Mouse (Mus musculus) cerebellum, adult 2 months (tissue): Measurements from ENCODE around the gene Bsg. TPM values are rescaled to one million over a fixed set of nuclear protein-coding genes. Genes with fewer than 3 reads are reported as not detected.

Experiments
- DNase-seq, 2 experiments: peaks; one replicate each; pipeline ENCODE4 v3.0.0; 2021
- H3K27ac ChIP-seq: fragments of 200-500 bp; 2 replicates; pipeline ENCODE4 v1.5.1; 2012; ENCODE audit warnings: low read length, control low read depth, inconsistent platforms; ENCODE audit not compliant: insufficient read depth
- H3K27me3 ChIP-seq: fragments of 200-500 bp; 2 replicates; pipeline ENCODE4 v1.6.1; 2012; ENCODE audit warnings: inconsistent platforms, mild to moderate bottlenecking, low read length, moderate library complexity; ENCODE audit not compliant: control insufficient read depth, insufficient read depth
- H3K4me1 ChIP-seq: fragments of 200-500 bp; 2 replicates; pipeline ENCODE4 v1.6.1; 2011; ENCODE audit warnings: low read length; ENCODE audit not compliant: control insufficient read depth, insufficient read depth
- H3K4me3 ChIP-seq: fragments of 200-500 bp; replicated peaks from 2 replicates; pipeline ENCODE3; 2011; ENCODE audit warnings: mild to moderate bottlenecking, low read depth, low read length, control low read depth; ENCODE audit not compliant: insufficient read depth
- CTCF ChIP-seq: fragments of 200-500 bp; IDR thresholded peaks from 2 replicates; pipeline ENCODE4 v1.5.1; 2011; ENCODE audit warnings: low read depth, mild to moderate bottlenecking, control low read depth, low read length, moderate library complexity, borderline replicate concordance; ENCODE audit not compliant: insufficient read depth
- POLR2A ChIP-seq: fragments of 200-500 bp; IDR thresholded peaks from 2 replicates; pipeline ENCODE4 v1.6.1; 2011; ENCODE audit warnings: low read length, control low read depth, borderline replicate concordance; ENCODE audit not compliant: insufficient read depth
- WGBS: fragments of 180-500 bp; shearing (Covaris S2); methylation state at CpG from one replicate; pipeline ENCODE4 v1.1.7; 2018; 5-methylcytosine and 5-hydroxymethylcytosine counted together
- polyA plus RNA-seq: library from polyadenylated mRNA; depleted of rRNA; stranded (reverse); fragments of >200 nt; gene quantifications from 2 replicates; pipeline ENCODE4 v1.2.3, GENCODE M21; 2012

Bsg gene
- polyA plus RNA-seq, 1 experiment = 1,261 TPM

DNA sequence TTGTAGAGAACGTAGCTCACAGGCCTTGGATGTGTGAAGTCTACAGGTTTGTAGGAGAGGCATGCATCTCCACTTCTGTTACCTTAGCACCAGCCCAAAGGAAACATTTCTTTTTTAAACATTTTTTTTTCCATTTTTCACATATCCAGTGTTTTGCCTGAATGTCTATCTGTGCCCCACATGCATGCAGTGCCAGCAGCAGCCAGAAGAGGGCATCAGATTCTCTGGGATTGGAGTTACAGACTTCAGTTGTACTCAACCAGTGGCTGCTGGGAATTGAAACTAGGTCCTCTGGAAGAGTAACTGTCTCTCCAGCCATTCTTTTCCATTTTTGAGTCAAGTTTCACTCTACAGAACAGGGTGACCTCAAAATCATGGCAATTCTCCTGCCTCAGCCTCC, 28.2 kb downstream of the Bsg start:
- 96% methylated on average over 1 of the region's 1 CpGs for WGBS
- H3K27ac ChIP-seq = no peak overlapping the region
- no peaks in the 10 kb centered on the region for H3K27me3 ChIP-seq
- peaks cover 14% of the 10 kb centered on the region for H3K4me1 ChIP-seq
- H3K4me3 ChIP-seq = no peak overlapping the region
- peak in 1 of 2 experiments; percentile 53 for DNase-seq
- TF ChIP-seq POLR2A (no peak), CTCF (peak; percentile 61)

- Histone ChIP-seq H3K27me3 (no peaks in the 10 kb centered on the region), H3K4me3 (no peak overlapping the region), H3K4me1 (peaks cover 7% of the 10 kb centered on the region), H3K27ac (no peak overlapping the region)
- DNase-seq = no peak
- TF ChIP-seq CTCF (no peak), POLR2A (no peak)
- 95% methylated on average over 15 of the region's 15 CpGs for WGBS
These were observed 29.6 kb downstream of the Bsg start for GRCm38 (mm10) chr10:79733847-79734246.

GRCm38 (mm10) chr10:79735361-79735760, 31.1 kb downstream of the Bsg start:
- no peaks in the 10 kb centered on the region for H3K27me3 ChIP-seq
- TF ChIP-seq CTCF (no peak), POLR2A (no peak)
- peaks cover 3% of the 10 kb centered on the region; the same call in 1 of the 2 replicates for H3K4me1 ChIP-seq
- H3K4me3 ChIP-seq = no peak overlapping the region
- peak in 1 of 2 experiments; percentile 43 for DNase-seq
- no peak overlapping the region for H3K27ac ChIP-seq
- 55% methylated on average over 46 of the region's 52 CpGs for WGBS

DNA sequence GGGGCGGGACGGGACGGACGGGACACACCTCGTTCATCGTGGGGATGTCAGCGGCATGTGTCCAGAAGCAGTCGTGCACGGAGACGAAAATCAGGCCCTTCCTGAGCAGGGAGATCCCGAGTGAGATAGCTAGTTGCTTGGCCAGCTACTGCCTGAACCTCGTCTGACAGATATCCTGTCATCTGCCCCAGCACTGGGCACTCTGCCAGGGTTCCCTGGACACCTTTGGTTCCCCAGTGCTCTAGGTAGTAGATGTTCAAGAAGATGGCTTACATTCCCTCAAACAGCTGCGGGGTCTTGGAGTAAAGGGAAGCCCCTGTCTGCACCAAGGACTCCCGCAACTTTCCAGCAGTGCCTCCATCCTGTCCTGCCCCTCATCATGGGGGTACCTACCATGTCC, 32.4 kb downstream of the Bsg start:
- Histone ChIP-seq H3K27me3 (no peaks in the 10 kb centered on the region), H3K4me3 (no peak overlapping the region), H3K4me1 (peaks cover 3% of the 10 kb centered on the region; the same call in 1 of the 2 replicates), H3K27ac (no peak overlapping the region)
- TF ChIP-seq POLR2A (no peak), CTCF (no peak)
- 46% methylated on average over 14 of the region's 14 CpGs for WGBS
- DNase-seq = peak; percentile 41 to 47

GRCm38 (mm10) chr10:79738259-79738658, 34.0 kb downstream of the Bsg start:
- TF ChIP-seq CTCF (peak; percentile 77), POLR2A (no peak)
- no peak overlapping the region for H3K27ac ChIP-seq
- H3K4me1 ChIP-seq = peaks cover 10% of the 10 kb centered on the region
- DNase-seq = no peak
- WGBS = 82% methylated on average over 10 of the region's 10 CpGs
- no peaks in the 10 kb centered on the region for H3K27me3 ChIP-seq
- no peak overlapping the region for H3K4me3 ChIP-seq

- 94% methylated on average over 28 of the region's 28 CpGs for WGBS
- no peaks in the 10 kb centered on the region for H3K27me3 ChIP-seq
- TF ChIP-seq POLR2A (no peak), CTCF (no peak)
These were observed 34.9 kb downstream of the Bsg start for GRCm38 (mm10) chr10:79739234-79739633.

DNA sequence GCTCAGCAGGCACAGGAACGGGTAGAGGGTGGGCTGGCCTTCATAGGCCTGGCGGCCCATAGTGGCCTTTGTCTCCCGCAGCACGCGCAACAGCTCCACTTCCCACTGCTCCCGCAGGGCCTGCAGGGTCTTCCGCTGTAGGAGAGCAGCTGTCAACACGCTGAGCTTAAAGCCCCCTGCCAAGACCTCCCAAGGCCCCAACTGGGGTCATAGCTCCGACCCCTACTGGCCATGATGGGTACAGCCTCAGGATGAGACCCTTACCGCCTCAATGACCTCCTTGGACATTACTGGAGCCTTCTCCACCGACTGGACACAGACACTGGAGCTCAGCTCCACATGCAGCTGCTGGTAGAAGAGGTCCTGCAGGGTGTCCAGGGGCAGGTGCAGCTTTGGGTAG, 36.6 kb downstream of the Bsg start:
- TF ChIP-seq POLR2A (no peak), CTCF (peak; percentile 24; the same call in 1 of the 2 replicates)
- Histone ChIP-seq H3K27ac (no peak overlapping the region), H3K27me3 (no peaks in the 10 kb centered on the region), H3K4me1 (peaks cover 29% of the 10 kb centered on the region), H3K4me3 (no peak overlapping the region)
- 54% methylated on average over 11 of the region's 11 CpGs for WGBS
- DNase-seq = no peak

More at GRCm38 (mm10) chr10:79739234-79739633, 34.9 kb downstream of the Bsg start:
- Histone ChIP-seq H3K27ac (no peak overlapping the region), H3K4me1 (peaks cover 19% of the 10 kb centered on the region), H3K4me3 (no peak overlapping the region)
- DNase-seq = no peak

DNA sequence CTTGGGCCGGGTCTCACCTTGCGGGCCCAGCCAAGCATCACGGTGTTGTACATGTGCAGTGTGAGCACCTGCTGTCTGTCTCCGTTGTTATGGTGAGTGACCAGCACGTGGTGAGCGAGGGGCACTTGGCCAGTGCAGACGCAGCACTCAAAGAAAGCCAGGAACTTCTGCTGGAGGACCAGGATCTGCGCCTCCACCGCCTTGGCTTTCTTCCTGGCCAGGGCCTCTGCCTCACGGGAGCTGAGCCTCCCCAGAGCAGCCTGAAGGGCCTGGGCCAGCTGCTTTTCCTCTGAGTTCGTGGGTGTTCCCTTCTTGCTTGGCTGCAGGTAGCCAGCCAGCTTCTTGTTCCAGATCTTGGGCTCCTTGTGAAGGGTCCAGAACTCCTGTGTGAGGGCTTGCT, 38.9 kb downstream of the Bsg start:
- peak overlapping the region; percentile 62 for H3K27ac ChIP-seq
- no peaks in the 10 kb centered on the region for H3K27me3 ChIP-seq
- 11% methylated on average over 11 of the region's 11 CpGs for WGBS
- no peak overlapping the region for H3K4me3 ChIP-seq
- H3K4me1 ChIP-seq = peaks cover 28% of the 10 kb centered on the region
- DNase-seq = peak; percentile 44 to 53
- TF ChIP-seq CTCF (no peak), POLR2A (no peak)
